Mouse (Mus musculus) layer of hippocampus, adult 18-20 months (tissue): ENCODE measurements at regions not wholly inside any gene's neighbourhood (a gene's known extent, or its start where the extent isn't known, plus 50 kb on each side); places are given as distances from the start of the nearest gene placed in this dataset.

Experiments used
- DNase-seq, 2 experiments: peaks; one replicate each; pipeline ENCODE4 v3.0.0; 2022; ENCODE audit warnings: low spot score in 2 of 2

DNA sequence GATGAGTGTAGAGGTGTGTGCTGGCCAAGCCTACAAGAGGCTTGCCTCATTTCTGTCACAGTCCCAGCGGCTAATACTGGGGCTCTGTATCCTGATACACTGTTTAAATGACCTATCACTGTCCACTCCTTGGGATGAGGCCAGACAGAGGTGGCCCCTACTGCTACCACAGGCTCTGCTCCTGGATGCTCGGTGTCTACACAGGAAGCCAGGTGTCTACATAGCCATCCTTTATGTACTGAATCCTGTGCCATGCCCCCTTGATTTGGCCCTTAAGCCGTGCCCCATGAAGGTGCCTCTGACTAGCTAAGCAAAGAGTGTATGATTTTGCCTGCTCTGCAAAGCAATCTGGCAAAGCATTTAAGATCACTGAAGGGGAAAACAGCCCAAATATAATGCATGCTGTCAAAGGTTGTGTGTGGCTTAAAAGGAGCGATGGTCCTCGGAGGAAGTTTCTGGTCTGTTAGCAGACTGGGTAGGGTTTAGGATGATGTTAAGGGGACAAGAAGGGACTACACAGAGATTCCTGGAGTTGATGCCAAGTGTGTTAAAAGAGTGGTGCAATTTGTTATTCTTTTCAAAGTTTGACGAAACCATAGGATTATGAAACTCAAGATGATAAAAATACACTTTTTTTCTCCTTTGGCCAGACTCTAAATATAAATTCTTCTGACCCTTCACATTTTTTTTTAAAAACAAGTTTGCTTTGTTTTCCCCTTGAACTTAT, 104.2 kb downstream of the E030025P04Rik start:
- no peak for DNase-seq

- no peak for DNase-seq
Measured at GRCm38 (mm10) chr11:109039060-109039791, 104.9 kb downstream of the E030025P04Rik start.

DNA sequence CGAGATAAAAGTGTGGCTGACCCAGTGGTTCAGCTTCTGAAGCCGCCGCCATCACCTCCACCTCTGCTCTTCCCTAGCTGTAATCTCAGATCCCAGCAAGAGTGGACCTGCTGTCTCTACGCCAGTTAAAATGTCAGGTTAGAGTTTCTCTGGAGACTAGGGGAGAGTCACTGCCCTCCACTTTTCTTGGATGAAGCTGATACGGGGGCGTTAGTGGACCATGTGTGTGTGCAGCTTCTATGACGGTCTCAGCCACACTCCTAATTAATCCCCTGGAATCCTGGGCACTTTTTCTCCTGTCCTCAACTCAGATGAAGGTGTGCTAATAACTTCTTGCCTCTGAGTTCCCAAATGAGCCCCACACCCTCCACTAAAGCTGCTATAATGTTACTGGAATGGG, 106.0 kb downstream of the E030025P04Rik start:
- DNase-seq = no peak

- DNase-seq = no peak
Measured at GRCm38 (mm10) chr11:109034596-109034995, 109.6 kb downstream of the E030025P04Rik start.

DNA sequence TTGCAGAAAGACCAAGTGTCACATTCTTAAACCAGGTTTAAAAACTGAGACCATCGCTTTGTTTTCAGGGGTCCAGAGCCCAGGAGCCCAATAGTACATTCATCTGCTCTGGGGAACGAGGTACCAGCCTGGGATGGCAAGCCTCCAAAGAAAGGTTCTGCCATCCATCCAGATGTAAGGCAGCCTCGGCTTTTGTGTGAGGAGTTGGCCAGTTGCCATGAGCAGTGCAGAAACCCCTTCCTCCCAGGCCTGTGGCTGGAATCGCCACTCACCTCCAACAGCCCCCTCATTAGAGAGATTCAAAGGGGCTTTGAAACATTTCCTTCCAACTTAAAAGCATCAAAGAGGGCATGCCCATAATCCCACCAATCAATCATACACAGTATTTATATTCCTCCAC, 110.1 kb downstream of the E030025P04Rik start:
- no peak for DNase-seq

GRCm38 (mm10) chr11:109032729-109033128, 111.4 kb downstream of the E030025P04Rik start:
- DNase-seq = peak; percentile 17 to 57

DNA sequence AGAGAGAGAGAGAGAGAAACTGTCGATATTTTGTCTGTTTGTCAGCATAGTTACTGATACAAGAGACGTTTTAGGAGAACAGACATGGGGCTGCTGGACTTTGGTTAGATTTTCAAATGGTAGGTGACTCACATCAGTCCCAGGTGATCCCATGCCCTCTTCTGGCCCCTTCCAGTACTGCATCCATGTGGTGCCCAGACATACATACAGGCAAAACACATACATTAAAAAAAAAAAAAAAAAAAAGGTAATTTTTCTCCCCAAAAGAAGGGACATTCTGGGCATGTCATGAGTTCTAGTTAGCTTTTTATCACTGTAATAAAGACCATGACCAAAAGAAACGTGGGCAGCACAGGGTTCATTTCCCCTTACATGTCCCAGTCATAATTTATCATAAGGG, 110.3 kb downstream of the Axin2 start:
- DNase-seq = peak in 1 of 2 experiments; percentile 64

DNA sequence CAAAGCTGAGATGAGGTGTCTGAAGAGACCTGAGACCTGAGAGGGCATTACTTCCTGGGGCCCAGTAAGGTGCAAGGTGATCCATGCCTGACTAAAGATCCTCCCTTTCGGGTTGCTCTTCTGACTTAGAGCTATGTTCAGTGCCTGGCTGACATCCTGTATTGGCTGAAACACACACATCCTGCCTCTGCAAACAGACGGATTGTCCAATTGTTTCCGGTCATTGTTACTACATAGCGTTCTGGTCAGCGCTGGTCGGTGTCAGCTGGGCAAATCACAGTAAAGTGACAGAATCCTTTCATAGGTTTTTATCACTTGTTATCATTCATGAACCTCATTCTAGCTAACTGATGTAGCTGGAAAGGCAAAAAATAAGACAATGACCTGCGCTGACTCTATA, 109.7 kb downstream of the Axin2 start:
- no peak for DNase-seq

- DNase-seq = no peak
Measured at GRCm38 (mm10) chr11:109014806-109015205, 94.7 kb downstream of the Axin2 start.

GRCm38 (mm10) chr11:109011161-109011560, 91.0 kb downstream of the Axin2 start:
- DNase-seq = no peak

GRCm38 (mm10) chr11:109008872-109009271, 88.7 kb downstream of the Axin2 start:
- no peak for DNase-seq

- no peak for DNase-seq
Measured at GRCm38 (mm10) chr11:109005681-109006080, 85.5 kb downstream of the Axin2 start.
